Mouse (Mus musculus) gastrocnemius, postnatal 10 days (tissue): ENCODE data around the gene Tmem89. TPM values are rescaled to one million over a fixed set of nuclear protein-coding genes. Genes with fewer than 3 reads are reported as not detected.

ENCODE experiments used
- total RNA-seq, 2 experiments: library from RNA; stranded (reverse); gene quantifications; 2 replicates each; pipeline ENCODE4 v1.2.3; 2021

Tmem89 gene
- total RNA-seq, 2 experiments from 2014 or later: not detected

Other genes starting within 250 kb of the Tmem89 start
- 100 to 1,000 TPM; 113 TPM for gene Prkar2a, start 225.3 kb upstream of the Tmem89 start, total RNA-seq
- 10 to 100 TPM; 30.6 to 39.6 TPM for gene Ip6k2, start 130.8 kb upstream of the Tmem89 start, total RNA-seq
- gene Nckipsd, start 106.3 kb upstream of the Tmem89 start, total RNA-seq: 1 to 10 TPM; 5.3 to 6.3 TPM
- under 1 TPM; 0.14 to 0.54 TPM for gene Celsr3, start 88.3 kb upstream of the Tmem89 start, total RNA-seq
- gene Slc26a6, start 61.3 kb upstream of the Tmem89 start, total RNA-seq: 10 to 100 TPM; 10.8 to 12.9 TPM
- gene Uqcrc1, start 22.0 kb downstream of the Tmem89 start, total RNA-seq: 100 to 1,000 TPM; 676 to 836 TPM
- gene Col7a1, start 39.0 kb downstream of the Tmem89 start, total RNA-seq: 1 to 10 TPM; 5.4 to 6.9 TPM
- 1 to 10 TPM in 1 of 2 experiments, under 1 TPM in 1; 0.82 to 1.2 TPM for gene Ucn2, start 71.4 kb downstream of the Tmem89 start, total RNA-seq
- gene Pfkfb4, start 77.2 kb downstream of the Tmem89 start, total RNA-seq: 10 to 100 TPM; 26.9 TPM
- gene Shisa5, start 123.9 kb downstream of the Tmem89 start, total RNA-seq: 10 to 100 TPM; 30.9 to 39.2 TPM
- gene Trex1, start 145.1 kb downstream of the Tmem89 start, total RNA-seq: 10 to 100 TPM; 10.8 to 11.4 TPM
- 10 to 100 TPM in 1 of 2 experiments, 1 to 10 TPM in 1; 7.6 to 11.6 TPM for gene Atrip, start 159.5 kb downstream of the Tmem89 start, total RNA-seq
- 1 to 10 TPM; 7.1 to 7.6 TPM for gene Ccdc51, start 167.9 kb downstream of the Tmem89 start, total RNA-seq
- 100 to 1,000 TPM; 213 to 219 TPM for gene Tma7, start 168.0 kb downstream of the Tmem89 start, total RNA-seq
- 1 to 10 TPM; 3.5 to 6.2 TPM for gene Plxnb1, start 180.8 kb downstream of the Tmem89 start, total RNA-seq
- not detected for gene Fbxw21, start 247.4 kb downstream of the Tmem89 start, total RNA-seq